Mouse (Mus musculus) heart, embryonic 15.5 days (tissue): ENCODE data around the gene Copa. TPM values are rescaled to one million over a fixed set of nuclear protein-coding genes. Genes with fewer than 3 reads are reported as not detected.
A peak's percentile ranks its signal among the peaks of the same experiment; 100 is the strongest.

ENCODE experiments used
- ATAC-seq: fragments of 200-750 bp; cut with Nextera tagmentation; replicated peaks from 2 replicates; pipeline ENCODE4 v1.8.0; 2017; ENCODE audit warnings: low read depth, moderate TSS enrichment; ENCODE audit not compliant: insufficient number of reproducible peaks, insufficient read depth, low FRiP score
- H3K27ac ChIP-seq: fragments of 300-500 bp; sonication (generic); 2 replicates; pipeline ENCODE4 v1.5.1; 2015; ENCODE audit warnings: mild to moderate bottlenecking, inconsistent platforms
- H3K27me3 ChIP-seq: fragments of 300-500 bp; sonication (generic); 2 replicates; pipeline ENCODE4 v1.6.1; 2015; ENCODE audit warnings: inconsistent platforms
- H3K36me3 ChIP-seq: fragments of 300-500 bp; sonication (generic); 2 replicates; pipeline ENCODE4 v1.6.1; 2015; ENCODE audit warnings: mild to moderate bottlenecking, inconsistent platforms
- H3K4me1 ChIP-seq: fragments of 300-500 bp; sonication (generic); replicated peaks from 2 replicates; pipeline ENCODE4 v1.6.1; 2015; ENCODE audit warnings: inconsistent platforms
- H3K4me2 ChIP-seq: fragments of 300-500 bp; sonication (generic); 2 replicates; pipeline ENCODE4 v1.6.1; 2015; ENCODE audit warnings: inconsistent platforms, mild to moderate bottlenecking, moderate library complexity
- H3K4me3 ChIP-seq: fragments of 300-500 bp; sonication (generic); 2 replicates; pipeline ENCODE4 v1.5.1; 2015; ENCODE audit warnings: mild to moderate bottlenecking, inconsistent platforms
- H3K9ac ChIP-seq: fragments of 300-500 bp; sonication (generic); 2 replicates; pipeline ENCODE4 v1.6.1; 2015; ENCODE audit warnings: mild to moderate bottlenecking, inconsistent platforms
- H3K9me3 ChIP-seq: fragments of 300-500 bp; sonication (generic); replicated peaks from 2 replicates; pipeline ENCODE4 v1.6.1; 2016; ENCODE audit warnings: inconsistent platforms
- WGBS: fragments of 180-500 bp; shearing (Covaris S2); methylation state at CpG from one replicate; pipeline ENCODE4 v1.1.7; 2015; ENCODE audit warnings: mixed read lengths; 5-methylcytosine and 5-hydroxymethylcytosine counted together
- polyA plus RNA-seq: library from polyadenylated mRNA; unstranded; fragments of >200 nt; fragmentation: Nextera tagmentation; extraction: Ambion mirVana; gene quantifications from 2 replicates; pipeline ENCODE4 v1.2.1, GENCODE M21; 2015

The Copa gene
- polyA plus RNA-seq, 1 experiment from 2014 or later = 152 TPM

DNA sequence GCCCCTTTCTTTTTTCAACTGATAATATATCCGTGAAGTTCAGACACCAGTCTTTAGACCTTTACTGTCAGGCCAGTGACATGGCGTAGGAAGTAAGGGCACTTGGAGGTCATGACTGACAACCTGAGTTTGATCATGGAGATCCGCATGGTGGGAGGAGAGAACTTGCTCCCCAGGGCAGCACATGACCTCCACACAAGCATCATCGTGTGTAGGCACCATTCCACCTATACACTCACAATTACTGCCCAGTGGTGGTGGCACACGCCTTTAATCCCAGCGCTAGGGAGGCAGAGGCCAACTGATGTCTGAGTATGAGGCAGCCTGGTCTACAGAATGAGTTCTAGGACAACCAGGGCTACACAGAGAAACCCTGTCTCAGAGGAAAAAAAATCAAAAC is 42.2 kb downstream of the Copa start:
- no peak for ATAC-seq
- Histone ChIP-seq H3K27me3 (no peaks in the 10 kb centered on the region), H3K4me2 (no peak overlapping the region), H3K9ac (no peak overlapping the region), H3K4me3 (no peak overlapping the region), H3K4me1 (peaks cover 12% of the 10 kb centered on the region), H3K27ac (no peak overlapping the region), H3K36me3 (peaks cover 52% of the 10 kb centered on the region), H3K9me3 (no peaks in the 10 kb centered on the region)
- 69% methylated on average over 6 of the region's 6 CpGs for WGBS

DNA sequence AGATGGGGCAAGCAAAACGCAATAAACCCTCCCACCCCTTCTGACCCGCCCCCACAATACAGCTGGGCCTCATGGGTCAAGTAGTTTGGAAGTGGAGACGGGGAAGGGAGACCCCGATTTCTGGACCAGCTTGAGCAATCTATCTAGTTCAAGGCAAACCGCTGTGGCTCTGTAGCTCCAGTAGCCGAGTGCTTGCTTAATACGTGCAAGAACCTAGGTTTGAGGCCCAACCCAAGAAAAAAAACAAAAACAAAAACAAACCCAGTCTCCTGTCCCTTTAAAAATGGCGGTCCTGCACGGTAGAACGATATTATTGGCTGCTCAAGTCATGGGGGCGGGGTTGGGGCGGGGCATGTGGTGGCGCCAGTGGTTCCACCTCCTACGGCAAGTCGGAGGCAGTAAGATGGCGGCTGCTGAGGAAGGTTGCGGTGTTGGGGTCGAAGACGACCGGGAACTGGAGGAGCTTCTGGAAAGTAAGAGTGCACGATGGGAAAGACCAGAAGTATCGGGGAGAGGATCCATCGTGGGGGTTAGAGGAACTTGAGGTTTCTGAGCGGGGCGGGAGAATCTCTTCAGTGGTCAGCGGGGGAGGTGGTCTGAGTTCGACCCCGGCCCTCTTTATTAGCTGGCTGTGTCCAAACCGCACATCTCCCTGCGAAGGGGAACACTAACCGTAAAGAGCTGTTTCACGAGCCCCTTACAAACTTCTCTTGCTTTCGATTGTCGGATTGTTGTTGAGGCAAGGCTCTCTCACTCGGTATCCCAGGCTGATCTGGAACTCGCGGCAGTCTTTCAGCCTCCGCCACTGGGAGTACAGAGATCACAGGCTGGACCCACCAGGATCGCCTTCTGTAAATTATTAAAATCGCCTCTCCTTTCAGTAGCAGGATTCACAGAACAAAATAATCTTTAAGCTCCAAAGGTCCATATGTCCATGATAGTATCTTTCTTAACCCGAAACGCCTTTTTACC is 44.3 kb downstream of the Copa start, which contains the start of gene Pex19:
TSS of gene Pex19 (plus strand) at position 380 of the 972 bp plus-strand sequence.
- H3K36me3 ChIP-seq = peaks cover 52% of the 10 kb centered on the region
- H3K9ac ChIP-seq = peak within 1 kb of the TSS; percentile 81
- peak within 1 kb of the TSS; percentile 68 for H3K27ac ChIP-seq
- H3K27me3 ChIP-seq = no peaks in the 10 kb centered on the region
- H3K4me3 ChIP-seq = peak within 1 kb of the TSS; percentile 79
- WGBS = under 1% methylated on average over 42 of the region's 42 CpGs
- ATAC-seq = peak; percentile 93
- no peaks in the 10 kb centered on the region for H3K9me3 ChIP-seq
- peaks cover 12% of the 10 kb centered on the region for H3K4me1 ChIP-seq
- H3K4me2 ChIP-seq = peak within 1 kb of the TSS; percentile 87

DNA sequence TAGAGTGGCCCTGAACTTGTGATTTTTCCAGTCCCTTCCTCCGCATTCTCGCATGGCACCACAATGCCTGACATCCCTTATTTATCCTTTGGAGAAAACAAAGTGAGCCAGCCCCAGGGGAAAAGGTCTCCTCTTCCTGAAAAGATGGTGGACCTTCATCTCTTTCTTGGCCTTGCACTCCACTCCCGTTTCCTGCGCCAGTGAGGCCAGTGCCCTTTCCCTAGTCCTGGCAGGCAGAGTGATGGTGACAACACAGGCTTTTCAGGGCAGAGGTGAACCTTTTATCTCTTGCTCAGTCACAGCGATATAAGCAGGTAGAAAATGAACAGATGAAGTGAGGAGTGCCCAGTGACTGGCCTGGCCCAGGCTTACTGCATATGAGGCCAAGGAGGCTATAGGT is 45.2 kb downstream of the Copa start:
- Histone ChIP-seq H3K9me3 (no peaks in the 10 kb centered on the region), H3K27ac (no peak overlapping the region), H3K4me1 (peaks cover 12% of the 10 kb centered on the region), H3K36me3 (peaks cover 52% of the 10 kb centered on the region), H3K9ac (peak overlapping the region; percentile 81), H3K4me2 (peak overlapping the region; percentile 87), H3K27me3 (no peaks in the 10 kb centered on the region), H3K4me3 (peak overlapping the region; percentile 79)
- 30% methylated on average over 5 of the region's 5 CpGs for WGBS
- no peak for ATAC-seq

DNA sequence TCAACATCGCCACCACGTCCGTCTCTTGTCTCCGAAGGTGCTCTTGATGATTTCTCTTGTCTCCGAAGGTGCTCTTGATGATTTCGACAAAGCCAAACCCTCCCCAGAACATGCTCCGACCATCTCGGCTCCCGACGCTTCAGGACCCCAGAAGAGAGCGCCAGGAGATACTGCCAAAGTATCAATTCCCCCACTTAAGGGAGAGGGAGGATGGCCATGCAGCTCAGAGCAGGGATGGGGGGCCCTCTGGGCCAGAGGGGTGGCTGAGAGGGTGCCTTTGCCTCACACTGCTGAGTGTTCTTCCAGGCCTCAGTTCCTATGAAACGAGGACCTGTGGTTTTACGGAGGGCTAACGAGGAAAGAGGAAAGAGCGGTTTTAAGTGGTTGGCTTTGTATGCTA is 46.2 kb downstream of the Copa start:
- H3K27ac ChIP-seq = no peak overlapping the region
- WGBS = 90% methylated on average over 15 of the region's 15 CpGs
- no peaks in the 10 kb centered on the region for H3K9me3 ChIP-seq
- H3K9ac ChIP-seq = no peak overlapping the region
- H3K36me3 ChIP-seq = peaks cover 51% of the 10 kb centered on the region
- peaks cover 12% of the 10 kb centered on the region for H3K4me1 ChIP-seq
- H3K4me3 ChIP-seq = no peak overlapping the region
- H3K27me3 ChIP-seq = no peaks in the 10 kb centered on the region
- ATAC-seq = no peak
- H3K4me2 ChIP-seq = no peak overlapping the region

DNA sequence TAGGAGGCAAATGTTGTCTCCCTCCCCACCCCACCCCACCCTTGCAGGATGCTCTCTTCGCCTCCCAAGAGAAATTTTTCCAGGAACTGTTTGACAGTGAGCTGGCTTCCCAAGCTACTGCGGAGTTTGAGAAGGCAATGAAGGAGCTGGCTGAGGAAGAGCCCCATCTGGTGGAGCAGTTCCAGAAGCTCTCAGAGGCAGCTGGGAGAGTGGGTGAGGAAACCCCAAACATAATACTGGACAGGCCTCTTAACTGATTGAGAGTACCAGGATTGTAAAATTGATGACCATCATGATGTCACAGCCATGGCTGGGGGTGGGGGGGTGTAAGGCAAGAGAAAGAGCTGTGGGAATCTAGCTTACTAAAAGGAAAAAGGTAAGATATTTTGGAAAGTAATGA is 46.8 kb downstream of the Copa start:
- no peak overlapping the region for H3K9ac ChIP-seq
- H3K27ac ChIP-seq = no peak overlapping the region
- peaks cover 57% of the 10 kb centered on the region for H3K36me3 ChIP-seq
- no peaks in the 10 kb centered on the region for H3K27me3 ChIP-seq
- WGBS = 68% methylated on average over 2 of the region's 2 CpGs
- ATAC-seq = no peak
- no peak overlapping the region for H3K4me2 ChIP-seq
- peaks cover 12% of the 10 kb centered on the region for H3K4me1 ChIP-seq
- no peak overlapping the region for H3K4me3 ChIP-seq
- H3K9me3 ChIP-seq = no peaks in the 10 kb centered on the region

DNA sequence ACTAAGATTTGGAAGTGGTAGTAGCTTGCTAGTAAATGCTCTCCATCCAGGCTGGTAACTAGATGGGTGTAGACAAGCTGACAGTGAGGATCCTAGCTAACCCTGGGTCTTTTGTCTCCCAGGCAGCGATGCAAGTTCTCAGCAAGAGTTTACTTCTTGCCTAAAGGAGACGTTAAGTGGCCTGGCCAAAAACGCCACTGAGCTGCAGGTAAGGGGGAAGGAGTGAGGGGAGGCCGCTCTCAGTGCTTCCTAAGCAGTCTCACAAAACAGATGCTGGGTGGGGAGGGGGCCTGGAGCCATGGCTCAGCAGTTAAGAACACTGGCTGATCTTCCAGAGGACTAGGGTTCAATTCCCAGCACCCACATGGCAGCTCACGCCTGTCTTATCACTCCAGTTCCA is 47.5 kb downstream of the Copa start:
- no peak overlapping the region for H3K9ac ChIP-seq
- no peak overlapping the region for H3K27ac ChIP-seq
- peaks cover 12% of the 10 kb centered on the region for H3K4me1 ChIP-seq
- H3K9me3 ChIP-seq = no peaks in the 10 kb centered on the region
- ATAC-seq = no peak
- 89% methylated on average over 5 of the region's 5 CpGs for WGBS
- H3K4me3 ChIP-seq = no peak overlapping the region
- H3K27me3 ChIP-seq = no peaks in the 10 kb centered on the region
- peaks cover 63% of the 10 kb centered on the region for H3K36me3 ChIP-seq
- no peak overlapping the region for H3K4me2 ChIP-seq

DNA sequence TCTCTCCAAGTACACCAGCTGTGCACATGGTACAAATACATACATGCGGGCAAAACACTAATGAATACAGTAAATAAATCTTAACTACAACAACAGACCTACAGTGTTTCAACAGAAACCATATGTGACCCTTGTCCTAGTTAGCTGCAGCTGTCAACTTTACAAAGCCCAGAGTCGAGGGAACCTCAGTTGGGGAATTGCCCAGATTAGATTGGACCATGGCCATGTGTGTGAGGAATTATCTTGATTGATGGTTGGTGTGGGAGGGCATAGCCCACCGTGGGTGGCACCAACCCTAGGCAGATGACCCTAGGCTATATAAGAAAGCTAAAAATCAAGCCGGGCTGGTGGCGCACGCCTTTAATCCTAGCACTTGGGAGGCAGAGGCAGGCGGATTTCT is 50.0 kb downstream of the Copa start:
- WGBS = 83% methylated on average over 7 of the region's 7 CpGs
- H3K9ac ChIP-seq = no peak overlapping the region

DNA sequence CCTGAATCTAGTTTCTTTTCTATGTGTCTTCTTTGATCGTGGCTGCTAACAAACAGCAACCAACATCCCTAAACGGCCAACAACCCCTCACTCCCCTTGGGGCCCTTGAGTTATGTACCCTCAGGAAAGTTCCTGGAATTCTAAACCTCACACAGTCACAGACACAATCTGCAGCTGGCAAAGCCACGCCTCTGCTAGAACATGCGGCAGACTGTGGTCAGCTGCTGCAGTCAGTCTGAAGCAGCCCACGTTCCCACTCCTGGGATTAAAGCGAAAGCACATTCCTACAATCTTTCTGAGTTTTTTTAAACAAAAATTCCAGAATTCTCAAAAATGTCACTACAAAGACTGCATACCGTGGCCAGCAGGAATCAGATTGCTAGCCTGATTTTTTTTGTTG is 51.2 kb downstream of the Copa start:
- no peak for ATAC-seq
- no peak overlapping the region for H3K4me3 ChIP-seq
- no peak overlapping the region for H3K4me2 ChIP-seq
- no peak overlapping the region for H3K27ac ChIP-seq
- H3K27me3 ChIP-seq = no peaks in the 10 kb centered on the region
- 65% methylated on average over 7 of the region's 7 CpGs for WGBS
- H3K36me3 ChIP-seq = peaks cover 76% of the 10 kb centered on the region
- no peak overlapping the region for H3K9ac ChIP-seq
- no peaks in the 10 kb centered on the region for H3K4me1 ChIP-seq
- no peaks in the 10 kb centered on the region for H3K9me3 ChIP-seq

More for the DNA sequence above, 50.0 kb downstream of the Copa start:
- no peak; the same call in 1 of the 2 replicates for ATAC-seq
- Histone ChIP-seq H3K9me3 (no peaks in the 10 kb centered on the region), H3K4me2 (no peak overlapping the region), H3K27ac (no peak overlapping the region), H3K4me3 (no peak overlapping the region), H3K36me3 (peaks cover 78% of the 10 kb centered on the region), H3K4me1 (peaks cover 6% of the 10 kb centered on the region), H3K27me3 (no peaks in the 10 kb centered on the region)

DNA sequence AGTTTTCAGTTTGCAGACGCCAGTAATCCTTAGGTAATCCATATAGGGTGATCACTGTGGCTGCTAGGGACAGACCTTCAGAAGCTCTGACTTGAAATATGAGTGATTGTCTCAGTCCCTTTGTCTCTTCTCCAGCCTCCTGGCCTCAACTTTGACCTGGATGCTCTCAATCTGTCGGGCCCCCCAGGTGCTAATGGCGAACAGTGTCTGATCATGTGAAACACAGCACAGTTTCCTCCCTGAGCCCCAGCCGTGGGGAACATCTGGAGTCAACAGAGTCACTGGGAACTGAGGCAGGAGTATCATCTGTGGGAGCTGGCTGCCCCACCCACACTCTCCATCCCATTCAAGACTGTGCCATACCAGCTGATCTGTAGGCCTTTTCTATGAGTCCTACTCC is 51.7 kb downstream of the Copa start:
- Histone ChIP-seq H3K4me1 (no peaks in the 10 kb centered on the region), H3K36me3 (peaks cover 70% of the 10 kb centered on the region), H3K9me3 (no peaks in the 10 kb centered on the region), H3K27me3 (no peaks in the 10 kb centered on the region), H3K4me3 (no peak overlapping the region), H3K4me2 (no peak overlapping the region), H3K9ac (no peak overlapping the region), H3K27ac (no peak overlapping the region)
- WGBS = 88% methylated on average over 4 of the region's 4 CpGs
- ATAC-seq = no peak

DNA sequence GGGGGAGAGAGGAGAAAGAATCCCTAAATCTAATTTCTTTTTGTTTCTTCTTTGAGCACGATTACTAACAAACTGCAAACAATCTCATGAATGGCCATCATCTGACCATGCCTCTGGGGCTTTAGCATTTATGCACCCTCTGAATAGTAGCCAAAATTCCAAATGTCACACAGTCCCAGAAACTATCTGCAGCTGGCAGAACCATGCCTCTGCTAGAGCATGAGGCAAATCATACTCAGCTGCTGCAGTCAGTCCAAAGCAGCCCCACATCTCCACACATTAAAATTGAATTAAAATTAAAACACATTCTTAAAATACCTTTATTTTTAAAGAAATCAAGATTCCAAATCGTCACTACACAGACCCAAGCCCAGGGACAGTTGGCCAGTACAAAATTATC is 57.8 kb downstream of the Copa start:
- Histone ChIP-seq H3K27me3 (no peaks in the 10 kb centered on the region), H3K9me3 (no peaks in the 10 kb centered on the region), H3K27ac (no peak overlapping the region), H3K4me3 (no peak overlapping the region), H3K4me1 (no peaks in the 10 kb centered on the region), H3K4me2 (no peak overlapping the region), H3K36me3 (peaks cover 11% of the 10 kb centered on the region; the same call in 1 of the 2 replicates), H3K9ac (no peak overlapping the region)
- WGBS = 79% methylated on average over 2 of the region's 2 CpGs
- ATAC-seq = no peak

DNA sequence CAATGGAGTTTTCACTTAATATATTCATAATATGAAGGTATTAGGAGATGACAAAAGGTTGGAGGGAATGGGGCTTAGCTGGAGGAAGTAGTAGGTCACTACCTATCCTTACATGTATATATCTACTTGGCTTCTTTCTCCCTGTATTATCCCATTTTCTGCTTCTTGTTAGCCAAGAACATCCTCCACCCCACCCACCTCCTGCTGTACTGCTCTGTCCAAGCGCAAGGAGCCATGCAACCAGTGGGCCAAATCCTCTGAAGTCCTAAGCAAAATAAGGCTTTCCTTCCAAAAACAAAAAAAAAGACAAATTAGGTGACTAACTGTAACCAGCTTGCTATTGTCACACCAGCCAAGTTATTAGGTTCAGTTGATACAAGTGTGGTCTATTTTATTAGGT is 58.5 kb downstream of the Copa start:
- no peaks in the 10 kb centered on the region for H3K9me3 ChIP-seq
- no peak overlapping the region for H3K9ac ChIP-seq
- no peak overlapping the region for H3K4me2 ChIP-seq
- H3K4me1 ChIP-seq = no peaks in the 10 kb centered on the region
- no peak overlapping the region for H3K4me3 ChIP-seq
- 80% methylated on average over 1 of the region's 1 CpGs for WGBS
- ATAC-seq = no peak
- H3K36me3 ChIP-seq = peaks cover 7% of the 10 kb centered on the region; the same call in 1 of the 2 replicates
- H3K27me3 ChIP-seq = no peaks in the 10 kb centered on the region
- H3K27ac ChIP-seq = no peak overlapping the region

DNA sequence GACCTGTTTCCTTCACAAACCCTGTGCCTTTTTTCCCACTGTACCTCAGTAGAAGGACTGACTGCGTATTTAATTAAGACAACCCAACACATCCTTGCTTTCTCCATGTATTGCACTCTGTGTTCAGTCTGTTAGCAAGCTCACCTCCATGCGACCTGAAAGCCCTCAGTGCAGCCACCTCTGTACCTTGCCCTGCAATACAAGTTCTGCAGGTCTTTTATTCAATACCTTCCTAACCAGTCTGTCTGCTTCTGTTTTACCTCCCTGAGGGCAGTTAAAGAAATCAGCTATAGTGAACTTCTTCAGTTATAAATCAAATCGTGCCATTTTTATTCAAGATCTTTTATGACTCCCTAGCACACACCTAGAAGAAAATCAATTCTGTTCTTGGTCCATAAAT is 59.2 kb downstream of the Copa start:
- Histone ChIP-seq H3K27ac (no peak overlapping the region), H3K27me3 (no peaks in the 10 kb centered on the region), H3K4me1 (no peaks in the 10 kb centered on the region), H3K4me3 (no peak overlapping the region), H3K36me3 (no peaks in the 10 kb centered on the region; the same call in 1 of the 2 replicates), H3K4me2 (no peak overlapping the region), H3K9me3 (no peaks in the 10 kb centered on the region), H3K9ac (no peak overlapping the region)
- ATAC-seq = no peak
- WGBS = 74% methylated on average over 3 of the region's 3 CpGs
